Mouse (Mus musculus): ENCODE data around the gene Ttc7b.

DNA sequence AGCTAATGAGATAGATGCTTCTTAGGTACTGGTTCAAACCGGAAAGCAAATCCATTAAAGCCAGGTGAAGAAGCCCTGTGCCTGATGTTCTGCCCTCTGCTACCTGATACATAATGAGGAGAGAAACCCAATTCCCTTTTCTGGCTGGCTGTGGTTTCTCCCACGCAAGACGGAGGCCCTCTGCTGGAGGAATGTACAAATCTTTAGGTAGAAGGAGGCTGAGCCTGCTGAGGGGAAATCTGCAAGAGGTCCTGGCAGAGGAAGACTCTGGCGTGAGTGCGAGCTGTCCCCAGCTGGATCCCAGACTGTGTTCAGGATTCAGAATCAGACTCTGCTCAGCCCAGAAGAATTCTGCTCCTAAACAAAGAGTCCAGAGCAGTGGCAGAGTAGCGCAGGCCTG, 99.1 kb downstream of the Ttc7b start:
- no peak for TF ChIP-seq CTCF (IDR thresholded peaks at IDR 0.05; ENCODE audit: low read depth, low read length)
- no peak for TF ChIP-seq GATA1 (IDR thresholded peaks at IDR 0.05; ENCODE audit: borderline replicate concordance, low read length)
